Mouse (Mus musculus): ENCODE measurements at regions not wholly inside any gene's neighbourhood (a gene's known extent, or its start where the extent isn't known, plus 50 kb on each side); places are given as distances from the start of the nearest gene placed in this dataset.

GRCm38 (mm10) chr9:13988901-13989300 lies 161.4 kb downstream of the Fam76b start:
- H3K4me3 ChIP-seq: no peak overlapping the region
- 75% methylated on average over 4 of the region's 4 CpGs for WGBS
- no peaks in the 10 kb centered on the region for H3K9me3 ChIP-seq
- no peak overlapping the region for H3K27ac ChIP-seq (replicated peaks)
- H3K36me3 ChIP-seq: no peaks in the 10 kb centered on the region
- H3K9ac ChIP-seq (replicated peaks): no peak overlapping the region
- no peak overlapping the region for H3K4me2 ChIP-seq (replicated peaks)
- no peak for ATAC-seq (replicated peaks)
- H3K4me1 ChIP-seq: no peaks in the 10 kb centered on the region
- no peaks in the 10 kb centered on the region for H3K27me3 ChIP-seq

DNA sequence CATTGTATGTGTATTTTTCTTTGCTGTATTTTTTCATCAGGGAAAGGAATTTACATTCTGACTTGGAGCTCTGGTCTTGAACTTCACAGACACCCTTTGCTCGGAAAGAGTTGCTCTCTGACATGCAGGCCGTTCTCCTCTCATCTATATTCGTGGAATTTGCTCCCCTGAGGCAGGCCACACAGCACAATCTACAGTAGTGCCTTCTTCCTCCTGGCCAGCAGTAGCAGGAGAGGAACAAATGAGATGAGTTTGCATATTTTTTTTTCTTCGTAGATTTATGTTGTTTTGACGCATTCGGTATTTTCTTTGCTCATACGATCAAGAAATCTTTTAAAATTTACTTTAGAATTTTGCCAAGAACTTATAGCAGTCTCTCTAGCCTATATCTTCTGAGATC lies 163.4 kb downstream of the Fam76b start:
- H3K27me3 ChIP-seq: no peaks in the 10 kb centered on the region
- ATAC-seq (replicated peaks): no peak
- no peak overlapping the region for H3K9ac ChIP-seq (replicated peaks)
- H3K4me1 ChIP-seq: no peaks in the 10 kb centered on the region
- 77% methylated on average over 7 of the region's 7 CpGs for WGBS
- no peak overlapping the region for H3K4me2 ChIP-seq (replicated peaks)
- no peak overlapping the region for H3K4me3 ChIP-seq
- no peaks in the 10 kb centered on the region for H3K36me3 ChIP-seq
- no peaks in the 10 kb centered on the region for H3K9me3 ChIP-seq
- no peak overlapping the region for H3K27ac ChIP-seq (replicated peaks)

- Histone ChIP-seq H3K36me3 (no peaks in the 10 kb centered on the region), H3K4me1 (no peaks in the 10 kb centered on the region), H3K4me3 (no peak overlapping the region), H3K27me3 (no peaks in the 10 kb centered on the region), H3K9me3 (no peaks in the 10 kb centered on the region), H3K27ac (replicated peaks) (no peak overlapping the region), H3K9ac (replicated peaks) (no peak overlapping the region), H3K4me2 (replicated peaks) (no peak overlapping the region)
- 91% methylated on average over 6 of the region's 6 CpGs for WGBS
- ATAC-seq (replicated peaks): no peak
Measured at GRCm38 (mm10) chr9:13992728-13993127, 165.2 kb downstream of the Fam76b start.

- no peaks in the 10 kb centered on the region for H3K36me3 ChIP-seq
- no peak overlapping the region for H3K4me3 ChIP-seq
- H3K27me3 ChIP-seq: no peaks in the 10 kb centered on the region
- H3K4me1 ChIP-seq: peaks cover 15% of the 10 kb centered on the region
- H3K9ac ChIP-seq (replicated peaks): no peak overlapping the region
- ATAC-seq (replicated peaks): peak; percentile 68
- H3K9me3 ChIP-seq: no peaks in the 10 kb centered on the region
- peak overlapping the region; percentile 39; the same call in 1 of the 2 replicates for H3K27ac ChIP-seq (replicated peaks)
- H3K4me2 ChIP-seq (replicated peaks): no peak overlapping the region
- 20% methylated on average over 4 of the region's 4 CpGs for WGBS
Measured at GRCm38 (mm10) chr9:13999358-13999757, 171.8 kb downstream of the Fam76b start.

DNA sequence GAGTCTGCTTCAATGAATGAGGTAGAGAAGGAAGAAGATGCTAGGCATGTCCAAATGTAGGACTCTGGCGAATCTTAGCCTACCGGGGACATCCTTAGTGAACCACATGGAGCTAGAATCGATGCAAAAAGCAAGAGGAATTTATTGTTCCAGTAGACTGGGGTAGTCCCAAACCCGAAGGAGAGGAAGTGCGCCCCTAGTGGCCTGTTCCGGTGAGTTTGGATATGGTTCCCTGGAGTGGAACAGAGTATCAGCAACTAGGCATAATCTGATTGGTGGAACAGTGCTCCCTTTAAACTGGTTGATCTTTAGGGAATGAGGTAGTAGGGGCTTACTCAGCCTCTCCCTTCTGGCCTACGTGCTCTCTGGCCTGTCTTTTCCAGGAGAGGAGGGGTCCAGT lies 174.0 kb downstream of the Fam76b start:
- no peak overlapping the region for H3K4me3 ChIP-seq
- H3K4me2 ChIP-seq (replicated peaks): no peak overlapping the region
- 73% methylated on average over 7 of the region's 7 CpGs for WGBS
- ATAC-seq (replicated peaks): no peak
- no peaks in the 10 kb centered on the region for H3K27me3 ChIP-seq
- no peaks in the 10 kb centered on the region for H3K36me3 ChIP-seq
- H3K9me3 ChIP-seq: no peaks in the 10 kb centered on the region
- H3K9ac ChIP-seq (replicated peaks): no peak overlapping the region
- peaks cover 15% of the 10 kb centered on the region for H3K4me1 ChIP-seq
- no peak overlapping the region for H3K27ac ChIP-seq (replicated peaks)

DNA sequence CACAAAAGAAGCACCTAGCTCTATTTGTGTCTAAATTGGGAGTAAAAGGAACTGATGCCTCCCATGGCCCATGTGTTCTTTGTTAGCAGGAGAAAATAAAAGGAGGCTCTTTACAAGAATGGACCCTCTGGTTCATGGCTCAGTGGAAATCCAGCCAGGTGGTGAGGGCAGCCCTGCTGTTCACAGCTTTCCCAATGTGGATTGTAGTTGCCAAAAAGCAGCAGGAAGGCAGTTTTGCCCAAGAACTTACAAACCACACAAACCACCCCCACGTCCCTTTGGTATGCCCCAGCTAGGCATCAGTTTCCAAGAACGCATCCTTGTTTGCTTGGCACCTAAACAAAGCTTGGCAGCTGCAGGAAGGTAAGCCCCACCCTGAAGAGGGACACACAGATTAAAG lies 174.7 kb downstream of the Fam76b start:
- Histone ChIP-seq H3K4me2 (replicated peaks) (no peak overlapping the region), H3K4me3 (no peak overlapping the region), H3K9me3 (no peaks in the 10 kb centered on the region), H3K27me3 (no peaks in the 10 kb centered on the region), H3K36me3 (no peaks in the 10 kb centered on the region), H3K4me1 (peaks cover 15% of the 10 kb centered on the region), H3K9ac (replicated peaks) (no peak overlapping the region), H3K27ac (replicated peaks) (no peak overlapping the region)
- peak; percentile 44; the same call in 1 of the 2 replicates for ATAC-seq (replicated peaks)
- 23% methylated on average over 2 of the region's 2 CpGs for WGBS

DNA sequence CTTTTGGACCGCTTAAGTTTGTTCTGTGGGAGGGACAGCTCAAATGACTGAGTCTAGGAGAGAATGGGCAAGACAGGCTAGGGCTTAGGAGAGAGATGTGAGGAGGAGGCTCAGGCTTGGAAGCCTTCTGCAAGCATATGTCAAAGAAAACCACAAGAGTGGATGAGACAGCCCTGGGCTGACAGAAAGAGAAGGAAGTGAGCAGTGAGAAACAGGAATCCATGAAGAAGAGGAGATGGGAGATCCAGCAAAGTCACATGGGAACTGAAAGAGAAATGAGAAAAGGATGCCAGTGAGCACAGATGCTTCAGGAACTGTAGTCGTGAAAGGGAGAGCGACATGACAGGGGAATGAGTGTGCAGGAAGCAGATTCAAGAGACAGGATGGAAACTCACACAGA lies 175.6 kb downstream of the Fam76b start:
- no peaks in the 10 kb centered on the region for H3K36me3 ChIP-seq
- H3K4me2 ChIP-seq (replicated peaks): no peak overlapping the region
- H3K27ac ChIP-seq (replicated peaks): no peak overlapping the region
- no peak overlapping the region for H3K4me3 ChIP-seq
- H3K4me1 ChIP-seq: peaks cover 15% of the 10 kb centered on the region
- ATAC-seq (replicated peaks): no peak
- no peak overlapping the region for H3K9ac ChIP-seq (replicated peaks)
- H3K9me3 ChIP-seq: no peaks in the 10 kb centered on the region
- 77% methylated on average over 3 of the region's 3 CpGs for WGBS
- no peaks in the 10 kb centered on the region for H3K27me3 ChIP-seq

DNA sequence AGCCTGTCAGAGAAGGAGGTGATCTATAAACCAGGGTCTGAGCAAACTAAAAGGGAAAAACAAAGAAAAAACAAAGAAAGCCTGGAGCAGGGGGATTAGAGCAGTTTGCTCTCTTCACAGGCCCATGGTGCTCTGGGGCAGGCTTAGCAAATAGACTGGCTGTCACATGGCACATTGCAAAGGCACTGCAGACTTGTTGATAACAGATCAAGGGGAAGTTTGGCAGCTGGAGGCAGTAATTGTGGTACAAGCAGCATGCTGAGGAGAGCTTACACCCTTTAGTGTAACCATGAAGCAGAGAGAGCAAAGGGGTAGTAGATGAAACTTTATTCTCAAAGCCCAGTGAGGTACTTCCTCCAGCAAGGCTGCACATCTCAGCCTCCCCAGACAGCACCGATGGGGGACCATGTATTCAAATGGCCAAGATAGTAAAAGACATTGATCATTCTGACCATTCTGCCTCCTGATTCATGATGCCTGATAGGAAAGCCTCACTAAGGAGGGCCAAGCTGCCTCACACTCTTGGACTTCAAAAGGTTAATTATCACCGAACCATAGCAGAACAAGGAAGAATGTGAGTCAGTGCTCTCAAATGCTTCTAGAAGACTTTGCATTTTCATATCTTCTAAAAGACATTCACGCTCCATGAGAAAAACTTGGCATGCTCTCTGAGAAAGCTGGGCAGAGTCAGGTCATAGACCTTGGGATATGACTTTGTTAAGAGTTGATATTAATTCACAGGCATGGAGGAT lies 178.9 kb downstream of the Fam76b start:
- no peak for ATAC-seq (replicated peaks)
- no peaks in the 10 kb centered on the region for H3K36me3 ChIP-seq
- WGBS: 94% methylated on average over 3 of the region's 3 CpGs

GRCm38 (mm10) chr9:14009451-14009850 lies 181.9 kb downstream of the Fam76b start:
- no peaks in the 10 kb centered on the region for H3K36me3 ChIP-seq
- no peaks in the 10 kb centered on the region for H3K27me3 ChIP-seq
- H3K9ac ChIP-seq (replicated peaks): no peak overlapping the region
- no peaks in the 10 kb centered on the region for H3K4me1 ChIP-seq
- no peak overlapping the region for H3K4me2 ChIP-seq (replicated peaks)
- no peak overlapping the region for H3K27ac ChIP-seq (replicated peaks)
- no peak overlapping the region for H3K4me3 ChIP-seq
- WGBS: 91% methylated on average over 5 of the region's 5 CpGs
- no peak for ATAC-seq (replicated peaks)
- H3K9me3 ChIP-seq: no peaks in the 10 kb centered on the region

More for the DNA sequence above, 178.9 kb downstream of the Fam76b start:
- no peak overlapping the region for H3K9ac ChIP-seq (replicated peaks)
- peaks cover 3% of the 10 kb centered on the region; the same call in 1 of the 2 replicates for H3K4me1 ChIP-seq
- no peak overlapping the region for H3K4me2 ChIP-seq (replicated peaks)
- no peaks in the 10 kb centered on the region for H3K9me3 ChIP-seq
- no peak overlapping the region for H3K27ac ChIP-seq (replicated peaks)
- H3K27me3 ChIP-seq: no peaks in the 10 kb centered on the region
- H3K4me3 ChIP-seq: no peak overlapping the region

GRCm38 (mm10) chr9:14010261-14010949 lies 182.9 kb downstream of the Fam76b start:
- H3K36me3 ChIP-seq: no peaks in the 10 kb centered on the region
- 56% methylated on average over 5 of the region's 5 CpGs for WGBS
- no peak overlapping the region for H3K9ac ChIP-seq (replicated peaks)
- H3K27me3 ChIP-seq: no peaks in the 10 kb centered on the region
- H3K4me3 ChIP-seq: no peak overlapping the region
- H3K4me1 ChIP-seq: no peaks in the 10 kb centered on the region
- no peaks in the 10 kb centered on the region for H3K9me3 ChIP-seq
- no peak overlapping the region for H3K4me2 ChIP-seq (replicated peaks)
- H3K27ac ChIP-seq (replicated peaks): no peak overlapping the region
- no peak for ATAC-seq (replicated peaks)

DNA sequence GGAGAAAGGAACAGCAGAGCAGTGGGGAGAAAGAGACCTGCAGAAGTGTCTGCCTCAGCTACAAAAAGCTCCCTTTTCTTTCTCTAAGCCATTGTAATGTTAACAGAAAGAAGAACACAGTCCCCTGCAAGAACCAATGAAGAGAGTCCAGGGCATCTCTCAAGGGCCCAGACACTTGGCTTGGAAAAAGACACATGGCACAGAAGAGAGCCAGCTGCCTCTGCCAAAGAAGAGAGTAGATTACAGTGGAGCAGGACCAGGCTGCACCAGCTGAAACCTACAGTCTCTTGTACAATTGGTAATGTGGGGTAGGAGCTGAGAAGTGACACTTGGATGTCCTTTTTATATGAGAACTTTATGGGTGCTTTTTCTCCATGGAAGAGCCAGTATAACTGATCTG lies 196.7 kb downstream of the Fam76b start:
- Histone ChIP-seq H3K9ac (replicated peaks) (no peak overlapping the region), H3K36me3 (no peaks in the 10 kb centered on the region), H3K4me3 (no peak overlapping the region), H3K9me3 (no peaks in the 10 kb centered on the region), H3K4me1 (peaks cover 8% of the 10 kb centered on the region), H3K27me3 (no peaks in the 10 kb centered on the region), H3K4me2 (replicated peaks) (no peak overlapping the region), H3K27ac (replicated peaks) (no peak overlapping the region)
- no peak for ATAC-seq (replicated peaks)

DNA sequence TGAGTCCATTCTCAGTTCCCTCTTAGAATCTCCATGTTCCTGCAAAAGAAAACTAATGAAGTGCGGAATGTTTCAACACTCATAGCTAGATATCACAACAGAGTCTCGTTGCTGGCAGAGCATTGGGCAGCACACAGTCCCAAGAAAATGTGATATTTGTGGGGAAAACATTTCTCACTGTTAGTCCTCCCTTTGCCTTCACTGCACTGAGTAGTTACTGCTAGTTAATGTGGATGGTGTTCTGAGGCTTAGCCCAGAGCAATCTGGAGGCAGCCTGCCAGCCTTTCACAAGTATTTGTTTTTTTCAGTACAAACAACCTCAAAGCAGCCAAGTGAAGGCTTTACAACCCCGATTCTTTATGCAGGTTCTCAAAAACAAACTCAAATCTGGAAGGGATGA lies 197.2 kb downstream of the Fam76b start:
- no peaks in the 10 kb centered on the region for H3K27me3 ChIP-seq
- no peak overlapping the region for H3K9ac ChIP-seq (replicated peaks)
- H3K36me3 ChIP-seq: no peaks in the 10 kb centered on the region
- H3K4me2 ChIP-seq (replicated peaks): no peak overlapping the region
- ATAC-seq (replicated peaks): no peak
- WGBS: 52% methylated on average over 3 of the region's 3 CpGs
- no peak overlapping the region for H3K4me3 ChIP-seq
- H3K9me3 ChIP-seq: no peaks in the 10 kb centered on the region
- no peak overlapping the region for H3K27ac ChIP-seq (replicated peaks)
- H3K4me1 ChIP-seq: peaks cover 8% of the 10 kb centered on the region

GRCm38 (mm10) chr9:14028056-14028455 lies 200.5 kb downstream of the Fam76b start:
- no peak overlapping the region for H3K4me2 ChIP-seq (replicated peaks)
- H3K4me3 ChIP-seq: no peak overlapping the region
- no peak for ATAC-seq (replicated peaks)
- H3K4me1 ChIP-seq: peaks cover 18% of the 10 kb centered on the region
- H3K36me3 ChIP-seq: no peaks in the 10 kb centered on the region
- no peak overlapping the region for H3K27ac ChIP-seq (replicated peaks)
- no peaks in the 10 kb centered on the region for H3K27me3 ChIP-seq
- WGBS: 84% methylated on average over 5 of the region's 5 CpGs
- H3K9me3 ChIP-seq: no peaks in the 10 kb centered on the region
- H3K9ac ChIP-seq (replicated peaks): no peak overlapping the region
